Mouse (Mus musculus) small intestine, adult 2 months (tissue): Measurements from ENCODE around the gene Rtp4.

Source experiments
- CTCF ChIP-seq: fragments of 200-500 bp; IDR thresholded peaks from 2 replicates; pipeline ENCODE4 v1.5.1; 2012; ENCODE audit warnings: low read depth, mild to moderate bottlenecking, control low read depth, inconsistent platforms, low read length, moderate library complexity, mixed read lengths; ENCODE audit not compliant: insufficient replicate concordance, insufficient read length; ENCODE audit errors: extremely low read depth
- POLR2A ChIP-seq: fragments of 200-500 bp; IDR thresholded peaks from 2 replicates; pipeline ENCODE4 v1.6.1; 2012; ENCODE audit warnings: low read depth, mild to moderate bottlenecking, control low read depth, inconsistent platforms, low read length, moderate library complexity

DNA sequence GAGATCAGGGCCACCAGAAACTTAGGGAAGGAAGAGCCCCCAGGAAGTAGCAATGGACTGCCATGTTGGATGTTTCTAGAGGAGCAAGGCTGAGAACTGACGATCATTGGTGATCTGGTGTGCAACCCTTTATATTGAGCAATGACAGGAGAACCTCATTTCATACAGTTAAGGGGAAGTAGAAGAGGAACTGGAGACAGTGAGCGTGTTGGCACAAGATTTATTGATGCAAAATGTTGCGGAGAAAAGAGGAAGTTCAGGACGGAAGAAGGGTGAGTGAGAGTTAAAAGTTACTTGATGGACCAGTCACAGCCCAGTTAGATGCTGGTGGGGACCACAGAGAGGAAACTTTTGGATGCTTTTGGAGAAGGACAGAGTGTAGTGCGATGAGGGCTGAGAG is 37.1 kb downstream of the Rtp4 start:
- TF ChIP-seq POLR2A: no peak
- no peak for TF ChIP-seq CTCF
